Mouse (Mus musculus) olfactory bulb, adult 2 months (tissue): ENCODE measurements at regions not wholly inside any gene's neighbourhood (a gene's known extent, or its start where the extent isn't known, plus 50 kb on each side); places are given as distances from the start of the nearest gene placed in this dataset.

ENCODE experiments used
- CTCF ChIP-seq: fragments of 200-500 bp; IDR thresholded peaks from 2 replicates; pipeline ENCODE4 v1.5.1; 2012; ENCODE audit warnings: low read depth, mild to moderate bottlenecking, low read length, moderate library complexity; ENCODE audit not compliant: insufficient read depth
- POLR2A ChIP-seq: fragments of 200-500 bp; IDR thresholded peaks from 2 replicates; pipeline ENCODE4 v1.6.1; 2012; ENCODE audit warnings: mild to moderate bottlenecking, low read depth, low read length, moderate library complexity; ENCODE audit not compliant: insufficient read depth

GRCm38 (mm10) chr4:7513081-7513480, 725.8 kb downstream of the Car8 start:
- TF ChIP-seq CTCF (no peak), POLR2A (no peak)
